Mouse (Mus musculus): Measurements from ENCODE around the gene Shc3. TPM values are rescaled to one million over a fixed set of nuclear protein-coding genes. Genes with fewer than 3 reads are reported as not detected.

Shc3 gene
- polyA plus RNA-seq, 1 experiment = 1.1 TPM

- Histone ChIP-seq H3K27ac (ENCODE audit: insufficient read depth, low read depth, low read length) (no peak overlapping the region), H3K4me3 (ENCODE audit: insufficient read depth, low read depth, low read length) (peak overlapping the region; percentile 17), H3K36me3 (ENCODE audit: control insufficient read depth, insufficient read depth, low read length) (no peaks in the 10 kb centered on the region), H3K27me3 (replicated peaks; ENCODE audit: control insufficient read depth, insufficient read depth, low read length) (no peaks in the 10 kb centered on the region), H3K4me1 (ENCODE audit: control insufficient read depth, insufficient read depth, low read length) (no peaks in the 10 kb centered on the region)
- TF ChIP-seq CTCF (conservative IDR thresholded peaks at IDR 0.05; ENCODE audit: insufficient read depth, insufficient read length, low read depth, low read length) = no peak
- no peak for TF ChIP-seq POLR2A (IDR thresholded peaks at IDR 0.05; ENCODE audit: low read depth, low read length)
- peak; percentile 10 for DNase-seq
- 4% methylated on average over 20 of the region's 20 CpGs for WGBS
Observed at GRCm38 (mm10) chr13:51400736-51401501, 168.3 kb downstream of the Shc3 start.

- no peak overlapping the region for H3K27ac ChIP-seq (ENCODE audit: insufficient read depth, low read depth, low read length)
- DNase-seq = peak; percentile 57
- 20% methylated on average over 14 of the region's 14 CpGs for WGBS
- H3K36me3 ChIP-seq (ENCODE audit: control insufficient read depth, insufficient read depth, low read length) = no peaks in the 10 kb centered on the region
- H3K4me3 ChIP-seq (ENCODE audit: insufficient read depth, low read depth, low read length) = peak overlapping the region; percentile 17
- TF ChIP-seq POLR2A (IDR thresholded peaks at IDR 0.05; ENCODE audit: low read depth, low read length) (no peak), CTCF (conservative IDR thresholded peaks at IDR 0.05; ENCODE audit: insufficient read depth, insufficient read length, low read depth, low read length) (no peak)
- no peaks in the 10 kb centered on the region for H3K27me3 ChIP-seq (replicated peaks; ENCODE audit: control insufficient read depth, insufficient read depth, low read length)
- no peaks in the 10 kb centered on the region for H3K4me1 ChIP-seq (ENCODE audit: control insufficient read depth, insufficient read depth, low read length)
Observed at GRCm38 (mm10) chr13:51400186-51400719, 169.0 kb downstream of the Shc3 start.

- Histone ChIP-seq H3K27me3 (replicated peaks; ENCODE audit: control insufficient read depth, insufficient read depth, low read length) (no peaks in the 10 kb centered on the region), H3K4me3 (ENCODE audit: insufficient read depth, low read depth, low read length) (no peak overlapping the region), H3K27ac (ENCODE audit: insufficient read depth, low read depth, low read length) (no peak overlapping the region), H3K4me1 (ENCODE audit: control insufficient read depth, insufficient read depth, low read length) (no peaks in the 10 kb centered on the region), H3K36me3 (ENCODE audit: control insufficient read depth, insufficient read depth, low read length) (no peaks in the 10 kb centered on the region)
- WGBS = 91% methylated on average over 3 of the region's 3 CpGs
- TF ChIP-seq POLR2A (IDR thresholded peaks at IDR 0.05; ENCODE audit: low read depth, low read length) (no peak), CTCF (conservative IDR thresholded peaks at IDR 0.05; ENCODE audit: insufficient read depth, insufficient read length, low read depth, low read length) (no peak)
- DNase-seq = no peak
Observed at GRCm38 (mm10) chr13:51399562-51399961, 169.7 kb downstream of the Shc3 start.

GRCm38 (mm10) chr13:51397861-51398260, 171.4 kb downstream of the Shc3 start:
- DNase-seq = no peak
- H3K4me1 ChIP-seq (ENCODE audit: control insufficient read depth, insufficient read depth, low read length) = no peaks in the 10 kb centered on the region
- H3K36me3 ChIP-seq (ENCODE audit: control insufficient read depth, insufficient read depth, low read length) = no peaks in the 10 kb centered on the region
- no peak overlapping the region for H3K27ac ChIP-seq (ENCODE audit: insufficient read depth, low read depth, low read length)
- no peaks in the 10 kb centered on the region for H3K27me3 ChIP-seq (replicated peaks; ENCODE audit: control insufficient read depth, insufficient read depth, low read length)
- no peak overlapping the region for H3K4me3 ChIP-seq (ENCODE audit: insufficient read depth, low read depth, low read length)
- 60% methylated on average over 6 of the region's 6 CpGs for WGBS
- TF ChIP-seq CTCF (conservative IDR thresholded peaks at IDR 0.05; ENCODE audit: insufficient read depth, insufficient read length, low read depth, low read length) = no peak
- no peak for TF ChIP-seq POLR2A (IDR thresholded peaks at IDR 0.05; ENCODE audit: low read depth, low read length)

- no peaks in the 10 kb centered on the region for H3K27me3 ChIP-seq (replicated peaks; ENCODE audit: control insufficient read depth, insufficient read depth, low read length)
- DNase-seq = no peak
- no peaks in the 10 kb centered on the region for H3K4me1 ChIP-seq (ENCODE audit: control insufficient read depth, insufficient read depth, low read length)
- WGBS = 60% methylated on average over 1 of the region's 1 CpGs
- H3K36me3 ChIP-seq (ENCODE audit: control insufficient read depth, insufficient read depth, low read length) = no peaks in the 10 kb centered on the region
- TF ChIP-seq CTCF (conservative IDR thresholded peaks at IDR 0.05; ENCODE audit: insufficient read depth, insufficient read length, low read depth, low read length) (no peak), POLR2A (IDR thresholded peaks at IDR 0.05; ENCODE audit: low read depth, low read length) (no peak)
- no peak overlapping the region for H3K4me3 ChIP-seq (ENCODE audit: insufficient read depth, low read depth, low read length)
- H3K27ac ChIP-seq (ENCODE audit: insufficient read depth, low read depth, low read length) = no peak overlapping the region
Observed at GRCm38 (mm10) chr13:51392256-51392655, 177.0 kb downstream of the Shc3 start.

- TF ChIP-seq CTCF (conservative IDR thresholded peaks at IDR 0.05; ENCODE audit: insufficient read depth, insufficient read length, low read depth, low read length) = no peak
- no peak for TF ChIP-seq POLR2A (IDR thresholded peaks at IDR 0.05; ENCODE audit: low read depth, low read length)
Observed at GRCm38 (mm10) chr13:51391359-51391916, 177.8 kb downstream of the Shc3 start.

GRCm38 (mm10) chr13:51390398-51390797, 178.8 kb downstream of the Shc3 start:
- TF ChIP-seq POLR2A (IDR thresholded peaks at IDR 0.05; ENCODE audit: low read depth, low read length) = no peak
- TF ChIP-seq CTCF (conservative IDR thresholded peaks at IDR 0.05; ENCODE audit: insufficient read depth, insufficient read length, low read depth, low read length) = no peak
- peak overlapping the region; percentile 52; the same call in 1 of the 2 replicates for H3K27ac ChIP-seq (ENCODE audit: insufficient read depth, low read depth, low read length)
- DNase-seq = no peak
- H3K36me3 ChIP-seq (ENCODE audit: control insufficient read depth, insufficient read depth, low read length) = no peaks in the 10 kb centered on the region
- H3K4me1 ChIP-seq (ENCODE audit: control insufficient read depth, insufficient read depth, low read length) = no peaks in the 10 kb centered on the region
- WGBS = 68% methylated on average over 4 of the region's 4 CpGs
- no peaks in the 10 kb centered on the region for H3K27me3 ChIP-seq (replicated peaks; ENCODE audit: control insufficient read depth, insufficient read depth, low read length)
- no peak overlapping the region for H3K4me3 ChIP-seq (ENCODE audit: insufficient read depth, low read depth, low read length)

More at GRCm38 (mm10) chr13:51391359-51391916, 177.8 kb downstream of the Shc3 start:
- Histone ChIP-seq H3K4me3 (ENCODE audit: insufficient read depth, low read depth, low read length) (no peak overlapping the region), H3K36me3 (ENCODE audit: control insufficient read depth, insufficient read depth, low read length) (no peaks in the 10 kb centered on the region), H3K4me1 (ENCODE audit: control insufficient read depth, insufficient read depth, low read length) (no peaks in the 10 kb centered on the region), H3K27me3 (replicated peaks; ENCODE audit: control insufficient read depth, insufficient read depth, low read length) (no peaks in the 10 kb centered on the region), H3K27ac (ENCODE audit: insufficient read depth, low read depth, low read length) (no peak overlapping the region)
- no peak for DNase-seq
- WGBS = 83% methylated on average over 6 of the region's 6 CpGs

Data from kidney, adult 2 months (tissue).